Mouse (Mus musculus) retina, postnatal 1 day (tissue): ENCODE results near the gene Ppp1r9a.

Experiments
- DNase-seq: peaks from one replicate; pipeline ENCODE4 v3.0.0-alpha.2; 2012

Ppp1r9a gene

GRCm38 (mm10) chr6:4962197-4962596, 59.5 kb downstream of the Ppp1r9a start:
- no peak for DNase-seq

GRCm38 (mm10) chr6:4963049-4963448, 60.3 kb downstream of the Ppp1r9a start:
- no peak for DNase-seq

GRCm38 (mm10) chr6:4967236-4967635, 64.5 kb downstream of the Ppp1r9a start:
- DNase-seq, result no peak

GRCm38 (mm10) chr6:4971229-4971628, 68.5 kb downstream of the Ppp1r9a start:
- DNase-seq, result no peak

- DNase-seq, result no peak
Observed at GRCm38 (mm10) chr6:4972808-4973207, 70.1 kb downstream of the Ppp1r9a start.

- no peak for DNase-seq
Observed at GRCm38 (mm10) chr6:4973337-4973736, 70.6 kb downstream of the Ppp1r9a start.

GRCm38 (mm10) chr6:4977515-4977914, 74.8 kb downstream of the Ppp1r9a start:
- no peak for DNase-seq

- DNase-seq, result no peak
Observed at GRCm38 (mm10) chr6:4978249-4978648, 75.5 kb downstream of the Ppp1r9a start.

GRCm38 (mm10) chr6:4978897-4979296, 76.2 kb downstream of the Ppp1r9a start:
- no peak for DNase-seq

- DNase-seq, result no peak
Observed at GRCm38 (mm10) chr6:4980113-4980512, 77.4 kb downstream of the Ppp1r9a start.

GRCm38 (mm10) chr6:4982686-4983162, 80.0 kb downstream of the Ppp1r9a start:
- DNase-seq, result peak; percentile 67

- no peak for DNase-seq
Observed at GRCm38 (mm10) chr6:4985668-4986067, 83.0 kb downstream of the Ppp1r9a start.

GRCm38 (mm10) chr6:4987084-4987483, 84.4 kb downstream of the Ppp1r9a start:
- no peak for DNase-seq

- DNase-seq, result peak; percentile 37
Observed at GRCm38 (mm10) chr6:4988688-4989087, 86.0 kb downstream of the Ppp1r9a start.

GRCm38 (mm10) chr6:4992308-4992707, 89.6 kb downstream of the Ppp1r9a start:
- no peak for DNase-seq

GRCm38 (mm10) chr6:4993600-4994160, 91.0 kb downstream of the Ppp1r9a start:
- peak; percentile 67 for DNase-seq

GRCm38 (mm10) chr6:4994161-4994919, 91.6 kb downstream of the Ppp1r9a start:
- peak; percentile 89 for DNase-seq

GRCm38 (mm10) chr6:4997599-4997998, 94.9 kb downstream of the Ppp1r9a start:
- DNase-seq, result no peak

GRCm38 (mm10) chr6:4998929-4999328, 96.2 kb downstream of the Ppp1r9a start:
- no peak for DNase-seq

GRCm38 (mm10) chr6:5000788-5001187, 98.1 kb downstream of the Ppp1r9a start:
- no peak for DNase-seq

GRCm38 (mm10) chr6:5005491-5006275, 103.0 kb downstream of the Ppp1r9a start:
- no peak for DNase-seq

- no peak for DNase-seq
Observed at GRCm38 (mm10) chr6:5006283-5006946, 103.7 kb downstream of the Ppp1r9a start.

GRCm38 (mm10) chr6:5008166-5008565, 105.4 kb downstream of the Ppp1r9a start:
- DNase-seq, result no peak
